Mouse (Mus musculus) kidney, embryonic 14.5 days (tissue): ENCODE measurements around the gene Gm21887. TPM values are rescaled to one million over a fixed set of nuclear protein-coding genes. Genes with fewer than 3 reads are reported as not detected.
"Not testable (repeated sequence)": the region's sequence is repeated elsewhere in the genome, so short reads cannot be mapped to it uniquely, and the experiment has no call there.

Source experiments
- ATAC-seq: fragments of 200-750 bp; cut with Nextera tagmentation; 2 replicates; pipeline ENCODE4 v1.8.0; 2017; ENCODE audit warnings: moderate number of reproducible peaks, mild to moderate bottlenecking, moderate TSS enrichment, moderate library complexity; ENCODE audit not compliant: low FRiP score, low TSS enrichment
- H3K27ac ChIP-seq: fragments of 300-500 bp; sonication (generic); 2 replicates; pipeline ENCODE4 v1.5.1; 2014; ENCODE audit warnings: low read depth, mild to moderate bottlenecking, low read length, moderate library complexity, mixed read lengths
- H3K27me3 ChIP-seq: fragments of 300-500 bp; sonication (generic); 2 replicates; pipeline ENCODE4 v1.6.1; 2014; ENCODE audit warnings: mild to moderate bottlenecking, low read length; ENCODE audit not compliant: control insufficient read depth, insufficient read depth
- H3K36me3 ChIP-seq: fragments of 300-500 bp; sonication (generic); 2 replicates; pipeline ENCODE4 v1.6.1; 2014; ENCODE audit warnings: low read length, mixed read lengths; ENCODE audit not compliant: control insufficient read depth, insufficient read depth
- H3K4me1 ChIP-seq: fragments of 300-500 bp; sonication (generic); 2 replicates; pipeline ENCODE4 v1.6.1; 2014; ENCODE audit warnings: low read length, mixed read lengths; ENCODE audit not compliant: control insufficient read depth, insufficient read depth
- H3K4me2 ChIP-seq: fragments of 300-500 bp; sonication (generic); replicated peaks from 2 replicates; pipeline ENCODE4 v1.6.1; 2014; ENCODE audit warnings: low read depth, mild to moderate bottlenecking, low read length
- H3K4me3 ChIP-seq: fragments of 300-500 bp; sonication (generic); 2 replicates; pipeline ENCODE4 v1.5.1; 2014; ENCODE audit warnings: mild to moderate bottlenecking, low read length
- H3K9ac ChIP-seq: fragments of 300-500 bp; sonication (generic); 2 replicates; pipeline ENCODE4 v1.6.1; 2014; ENCODE audit warnings: low read depth, mild to moderate bottlenecking, low read length, moderate library complexity
- H3K9me3 ChIP-seq: fragments of 300-500 bp; sonication (generic); 2 replicates; pipeline ENCODE4 v1.6.1; 2016; ENCODE audit warnings: low read length; ENCODE audit not compliant: control insufficient read depth
- WGBS: fragments of 180-500 bp; shearing (Covaris S2); extraction: QIAGEN DNeasy Blood & Tissue Kit; methylation state at CpG from one replicate; pipeline ENCODE4 v1.1.7; 2014; 5-methylcytosine and 5-hydroxymethylcytosine counted together
- polyA plus RNA-seq: library from polyadenylated mRNA; unstranded; fragments of >200 nt; fragmentation: Nextera tagmentation; extraction: Ambion mirVana; gene quantifications from 2 replicates; pipeline ENCODE4 v1.2.1, GENCODE M21; 2014

Gm21887 gene
- polyA plus RNA-seq, 1 experiment from 2014 or later: 279 TPM

DNA sequence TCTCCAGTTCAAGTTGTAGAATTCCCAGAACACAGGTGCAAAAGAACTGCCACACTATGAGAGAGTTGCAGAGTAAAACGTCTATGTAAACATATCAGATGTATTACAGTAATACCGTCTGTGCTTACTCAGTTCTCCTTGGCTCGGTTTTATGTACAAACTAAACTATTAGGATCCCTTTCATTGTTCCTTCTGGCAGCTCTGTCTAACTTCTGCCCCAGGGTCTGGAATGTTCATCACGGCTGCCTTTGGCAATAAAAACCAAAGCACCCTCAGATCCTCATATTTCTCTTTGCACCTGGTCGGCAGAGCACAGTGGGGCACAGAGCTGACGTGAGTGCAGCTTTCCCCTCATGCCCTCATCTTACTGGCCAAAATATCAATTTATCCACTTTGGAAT, 34.5 kb upstream of the Gm21887 start:
- ATAC-seq: peak; percentile 86; the same call in 1 of the 2 replicates
- H3K27ac ChIP-seq, H3K4me3 ChIP-seq, H3K4me1 ChIP-seq, H3K9me3 ChIP-seq, H3K9ac ChIP-seq, H3K4me2 ChIP-seq, H3K27me3 ChIP-seq: not testable (repeated sequence)
- WGBS: 51% methylated on average over 6 of the region's 6 CpGs
- peaks cover 24% of the 10 kb centered on the region for H3K36me3 ChIP-seq

DNA sequence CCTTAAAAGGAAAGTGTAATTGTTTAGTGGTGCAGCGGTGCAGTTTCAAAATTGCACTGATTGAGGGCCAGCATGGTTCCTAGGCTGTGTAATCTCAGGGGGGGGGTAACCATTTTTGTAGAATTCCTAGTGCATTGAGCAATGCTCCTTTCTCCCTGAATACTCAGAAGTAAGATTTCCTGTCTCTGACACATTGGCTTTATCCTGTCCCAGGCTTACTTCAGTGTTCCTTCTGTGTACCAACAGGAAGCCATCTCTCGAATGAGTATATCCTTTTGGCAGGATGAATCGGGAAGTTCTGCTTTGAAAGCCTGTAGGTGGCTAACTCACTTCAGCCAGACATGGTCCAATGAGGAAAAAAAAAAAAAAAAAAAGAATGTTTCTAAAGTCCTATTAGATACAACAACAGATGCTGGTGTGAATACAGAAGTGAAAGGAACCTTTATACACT, 33.8 kb upstream of the Gm21887 start:
- H3K36me3 ChIP-seq: peaks cover 25% of the 10 kb centered on the region
- WGBS: 76% methylated on average over 3 of the region's 3 CpGs
- not testable (repeated sequence) for H3K27ac ChIP-seq, ATAC-seq, H3K4me1 ChIP-seq, H3K4me3 ChIP-seq, H3K4me2 ChIP-seq, H3K27me3 ChIP-seq, H3K9me3 ChIP-seq, H3K9ac ChIP-seq

DNA sequence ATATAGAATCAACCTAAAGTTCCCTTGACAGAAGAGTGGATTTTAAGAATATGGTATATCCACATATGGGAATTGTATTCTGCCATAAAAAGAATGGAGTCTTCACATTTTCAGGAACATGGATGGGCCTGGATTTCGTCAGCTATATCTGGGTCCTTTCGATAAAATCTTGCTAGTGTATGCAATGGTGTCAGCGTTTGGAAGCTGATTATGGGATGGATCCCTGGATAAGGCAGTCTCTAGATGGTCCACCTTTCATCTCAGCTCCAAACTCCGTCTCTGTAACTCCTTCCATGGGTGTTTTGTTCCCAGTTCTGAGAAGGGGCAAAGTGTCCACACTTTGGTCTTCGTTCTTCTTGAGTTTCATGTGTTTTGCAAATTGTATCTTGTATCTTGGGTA, 33.1 kb upstream of the Gm21887 start:
- H3K36me3 ChIP-seq: peaks cover 30% of the 10 kb centered on the region
- H3K4me1 ChIP-seq, H3K4me2 ChIP-seq, H3K4me3 ChIP-seq, ATAC-seq, H3K27ac ChIP-seq, H3K9me3 ChIP-seq, H3K9ac ChIP-seq, H3K27me3 ChIP-seq: not testable (repeated sequence)
- 83% methylated on average over 5 of the region's 5 CpGs for WGBS

DNA sequence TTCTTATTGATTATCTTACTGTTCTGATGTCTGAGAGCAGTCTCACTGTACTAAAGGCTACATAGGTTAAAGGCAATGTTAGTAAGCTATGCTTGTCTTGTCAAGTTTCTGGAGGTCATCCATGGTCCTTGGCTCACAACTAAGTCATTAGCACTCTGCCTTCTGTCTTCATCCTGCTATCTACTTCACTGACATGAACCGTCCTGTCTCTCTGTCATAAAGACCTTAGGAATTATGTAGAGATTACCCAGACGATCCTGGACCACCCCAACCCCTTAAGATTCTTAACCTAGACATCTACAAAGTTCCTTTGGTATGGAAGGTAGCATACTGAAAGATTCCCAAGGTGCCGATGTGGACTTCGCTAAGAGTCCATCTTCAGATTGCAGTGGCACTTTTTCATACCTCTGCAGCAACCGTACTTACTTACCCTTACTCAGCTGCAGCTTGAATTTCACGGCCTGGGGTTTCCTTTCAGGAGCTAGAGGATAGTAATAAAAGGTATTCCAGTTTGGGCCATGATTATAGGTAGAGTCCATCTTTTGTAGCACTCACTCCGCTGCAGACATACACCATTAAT, 31.5 kb upstream of the Gm21887 start:
- H3K9me3 ChIP-seq: peaks cover 16% of the 10 kb centered on the region; the same call in 1 of the 2 replicates
- not testable (repeated sequence) for H3K27ac ChIP-seq, H3K27me3 ChIP-seq, H3K9ac ChIP-seq, ATAC-seq, H3K4me2 ChIP-seq, H3K4me3 ChIP-seq, H3K4me1 ChIP-seq
- 86% methylated on average over 7 of the region's 7 CpGs for WGBS
- peaks cover 45% of the 10 kb centered on the region for H3K36me3 ChIP-seq

DNA sequence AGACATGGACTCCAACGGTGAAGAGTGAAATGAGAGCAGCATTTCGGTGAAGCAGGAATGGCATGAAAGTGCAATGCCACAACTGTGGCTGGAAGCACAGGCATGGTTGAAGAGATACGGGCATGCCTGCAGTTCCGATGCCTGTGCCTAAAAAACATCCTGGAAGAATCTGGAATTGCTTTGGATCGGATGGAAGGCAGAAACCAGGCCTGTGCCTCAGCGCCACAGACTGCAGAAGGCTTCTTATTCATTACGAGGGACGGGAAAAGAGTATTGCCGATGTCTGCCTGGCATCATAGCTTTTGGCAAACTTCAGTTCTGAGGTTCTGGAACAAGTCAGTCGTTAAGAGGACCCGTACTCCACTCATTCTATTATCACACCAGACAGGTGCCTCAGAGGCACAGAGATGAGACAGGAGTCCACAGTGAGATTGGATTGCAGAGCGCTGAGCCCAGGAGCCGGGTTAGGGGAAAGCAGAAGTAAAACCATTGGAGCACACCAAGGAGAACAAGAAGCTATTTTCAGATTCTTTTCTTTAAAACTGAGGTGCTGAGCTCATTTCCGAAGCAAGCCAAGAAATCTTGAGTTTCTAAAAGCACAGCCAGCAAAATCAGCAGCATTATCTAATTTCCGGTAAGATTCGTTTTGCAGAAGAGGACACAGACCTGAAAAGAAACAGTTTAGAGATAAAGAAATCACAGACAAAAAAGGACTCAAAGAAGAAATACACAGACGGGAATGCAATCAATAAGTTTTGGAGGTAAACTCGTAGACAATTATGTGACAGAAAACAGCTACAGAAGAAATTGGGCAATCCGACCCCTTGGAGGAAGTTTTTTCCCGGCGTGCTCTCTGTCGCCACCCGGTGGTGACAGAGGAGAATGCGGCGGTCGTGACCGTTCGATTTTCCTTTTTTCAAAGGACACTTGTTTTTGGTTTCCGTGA, 30.8 kb upstream of the Gm21887 start:
- H3K4me3 ChIP-seq, H3K4me1 ChIP-seq, H3K9ac ChIP-seq, H3K4me2 ChIP-seq, ATAC-seq, H3K27ac ChIP-seq, H3K27me3 ChIP-seq: not testable (repeated sequence)
- Histone ChIP-seq H3K36me3 (peaks cover 52% of the 10 kb centered on the region), H3K9me3 (peaks cover 23% of the 10 kb centered on the region; the same call in 1 of the 2 replicates)
- WGBS: 64% methylated on average over 29 of the region's 29 CpGs

DNA sequence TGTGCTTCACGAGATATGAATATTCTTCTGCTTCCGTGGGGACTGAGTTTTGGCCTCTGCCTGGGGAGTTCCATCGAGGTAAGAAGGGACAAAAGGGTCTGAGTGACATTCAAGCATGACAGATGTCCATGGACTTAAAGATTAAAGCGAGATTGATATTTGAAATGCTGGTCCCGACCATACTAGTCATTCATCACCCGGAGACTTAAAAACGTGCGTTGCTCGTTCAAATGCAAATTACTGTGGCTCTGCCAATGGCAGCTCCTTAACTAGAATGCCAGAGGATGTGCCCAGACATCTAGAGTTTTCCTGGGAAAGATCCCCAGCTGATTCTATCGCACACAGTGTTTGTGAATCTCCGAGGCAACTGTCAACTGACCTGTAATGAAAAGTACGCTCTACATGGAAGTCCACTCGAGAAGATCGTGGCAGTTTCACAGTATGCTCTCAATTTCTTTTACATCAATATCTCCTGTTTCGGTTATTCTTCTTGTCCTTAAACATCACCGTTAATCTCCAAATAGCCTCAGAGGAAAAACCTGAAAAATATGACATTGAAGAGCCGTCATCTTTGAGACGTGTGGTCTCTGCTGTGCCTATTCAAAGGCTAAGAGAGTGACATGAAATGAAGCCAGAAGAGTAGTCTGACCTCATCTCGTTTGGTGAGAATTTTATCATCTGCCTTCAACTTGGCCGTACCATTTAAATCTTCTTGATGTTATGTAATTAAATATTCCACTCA, 29.8 kb upstream of the Gm21887 start:
- not testable (repeated sequence) for ATAC-seq, H3K27ac ChIP-seq, H3K4me2 ChIP-seq, H3K4me3 ChIP-seq, H3K27me3 ChIP-seq, H3K9ac ChIP-seq, H3K4me1 ChIP-seq
- H3K9me3 ChIP-seq: peaks cover 26% of the 10 kb centered on the region
- WGBS: 80% methylated on average over 20 of the region's 20 CpGs
- peaks cover 59% of the 10 kb centered on the region for H3K36me3 ChIP-seq

DNA sequence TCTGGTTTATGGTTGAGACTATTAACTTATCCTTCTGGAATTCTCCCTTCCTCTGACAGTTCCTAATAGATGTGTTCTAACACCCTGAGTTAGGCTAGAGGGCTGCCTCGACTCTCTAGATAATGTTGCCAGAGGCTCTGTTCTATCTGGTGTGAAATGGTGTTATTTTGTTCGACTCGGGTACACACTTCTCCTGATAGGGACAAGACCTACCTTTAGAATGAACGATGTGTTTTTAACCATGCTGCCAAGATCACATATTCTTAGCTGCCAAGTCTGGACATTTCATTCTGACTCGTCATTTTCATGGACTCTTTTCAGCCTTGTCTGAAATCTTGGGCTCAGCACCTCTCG, 29.3 kb upstream of the Gm21887 start:
- Histone ChIP-seq H3K9me3 (peaks cover 31% of the 10 kb centered on the region), H3K36me3 (peaks cover 62% of the 10 kb centered on the region)
- ATAC-seq, H3K4me1 ChIP-seq, H3K4me2 ChIP-seq, H3K9ac ChIP-seq, H3K27ac ChIP-seq, H3K4me3 ChIP-seq, H3K27me3 ChIP-seq: not testable (repeated sequence)
- 85% methylated on average over 6 of the region's 6 CpGs for WGBS

DNA sequence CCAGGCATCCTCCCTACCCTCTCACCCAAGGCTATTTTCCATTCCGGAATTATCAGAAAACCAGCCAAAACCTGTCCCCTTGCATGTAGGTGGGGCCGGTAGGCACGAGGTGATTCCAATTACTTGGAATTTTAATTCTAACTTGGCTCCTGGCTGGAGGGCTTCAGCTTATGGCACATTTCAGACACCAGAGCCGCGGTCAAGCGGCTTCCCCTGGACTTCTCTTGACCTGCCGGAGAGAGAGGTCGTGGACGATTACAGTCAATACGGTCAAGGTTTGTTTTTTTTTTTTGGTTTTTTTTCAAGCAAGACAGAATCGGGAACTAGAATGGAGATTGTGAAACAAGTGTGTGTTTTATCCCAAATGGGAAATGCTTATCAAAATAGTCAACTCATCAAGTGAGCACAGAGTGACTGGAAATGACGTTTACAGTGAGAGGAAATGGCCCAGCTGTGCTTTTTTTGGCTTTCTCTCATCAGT, 28.6 kb upstream of the Gm21887 start:
- ATAC-seq: no peak
- no peak overlapping the region for H3K9ac ChIP-seq
- H3K9me3 ChIP-seq: peaks cover 35% of the 10 kb centered on the region
- H3K36me3 ChIP-seq: peaks cover 67% of the 10 kb centered on the region
- H3K27ac ChIP-seq: no peak overlapping the region
- no peak overlapping the region for H3K4me3 ChIP-seq
- no peak overlapping the region for H3K4me2 ChIP-seq
- WGBS: 72% methylated on average over 12 of the region's 12 CpGs
- H3K27me3 ChIP-seq: no peaks in the 10 kb centered on the region
- no peaks in the 10 kb centered on the region for H3K4me1 ChIP-seq
